Comparison of ENCODE assay signal across 33 mouse cellular contexts in genomic region chr14:99265791-99266190, GRCm38 (mm10). TPM values are rescaled to one million over a fixed set of nuclear protein-coding genes. Genes with fewer than 3 reads are reported as not detected.
DNase-seq lines count a peak whose midpoint lies in the region; ATAC-seq and TF ChIP-seq lines count a peak whose summit lies in the region.
"Had no signal": no experiment of that assay in that cellular context is flagged by ENCODE, and none has a peak within 500 bp of the region (broad histone marks: within the 10 kb centered on the region; RNA-seq: fewer than 3 reads in every experiment).

No protein-coding gene starts in this region.

- ATAC-seq in granulocyte monocyte progenitor cell, adult 5-6 weeks (replicated peaks; ENCODE audit: poor library complexity, severe bottlenecking): peak; percentile 85
- no peak for ATAC-seq in hindbrain, embryonic 13.5 days (ENCODE audit: low FRiP score)
- no peak for ATAC-seq in frontal cortex, adult (ENCODE audit: low TSS enrichment)
- ATAC-seq: forebrain, postnatal 0 days; hindbrain, embryonic 16.5 days; midbrain, embryonic 16.5 days; Patski had no signal

- H3K27ac ChIP-seq in hindbrain, embryonic 13.5 days: no peak overlapping the region
- H3K27ac ChIP-seq: embryonic facial prominence, embryonic 10.5 days; embryonic facial prominence, embryonic 15.5 days; forebrain, embryonic 12.5 days; heart, embryonic 13.5 days; hindbrain, embryonic 10.5 days; layer of hippocampus, adult 2 months; left cerebral cortex, adult 2 months; limb, embryonic 12.5 days; liver, embryonic 13.5 days; midbrain, embryonic 10.5 days; neural tube, embryonic 12.5 days had no signal

- no peak overlapping the region for H3K9ac ChIP-seq in hindbrain, embryonic 13.5 days
- H3K9ac ChIP-seq: embryonic facial prominence, embryonic 15.5 days; forebrain, embryonic 12.5 days; forebrain, postnatal 0 days; heart, embryonic 13.5 days; limb, embryonic 12.5 days; liver, embryonic 13.5 days; neural tube, embryonic 12.5 days had no signal

- no peaks in the 10 kb centered on the region for H3K36me3 ChIP-seq in E14TG2a.4 (ENCODE audit: insufficient read depth, low read length)
- no peaks in the 10 kb centered on the region for H3K36me3 ChIP-seq in megakaryocyte, embryonic 14.5 days (replicated peaks; ENCODE audit: low read length)
- H3K36me3 ChIP-seq in hindbrain, embryonic 13.5 days: no peaks in the 10 kb centered on the region
- H3K36me3 ChIP-seq: embryonic facial prominence, embryonic 10.5 days; embryonic facial prominence, embryonic 15.5 days; forebrain, embryonic 12.5 days; heart, embryonic 13.5 days; hindbrain, embryonic 10.5 days; limb, embryonic 12.5 days; liver, embryonic 13.5 days; midbrain, embryonic 10.5 days; neural tube, embryonic 12.5 days had no signal

- 0 out of 2 replicates have a peak overlapping the region, but pooled peaks have one; percentile 3 for H3K4me3 ChIP-seq in E14TG2a.4 (replicated peaks; ENCODE audit: low read length)
- peak overlapping the region; percentile 33 for H3K4me3 ChIP-seq in megakaryocyte, embryonic 14.5 days (replicated peaks)
- H3K4me3 ChIP-seq in hindbrain, embryonic 13.5 days: no peak overlapping the region
- H3K4me3 ChIP-seq: embryonic facial prominence, embryonic 10.5 days; embryonic facial prominence, embryonic 15.5 days; forebrain, embryonic 12.5 days; heart, embryonic 13.5 days; hindbrain, embryonic 10.5 days; layer of hippocampus, adult 2 months; left cerebral cortex, adult 2 months; limb, embryonic 12.5 days; liver, embryonic 13.5 days; midbrain, embryonic 10.5 days; neural tube, embryonic 12.5 days had no signal

- WGBS in hindbrain, embryonic 13.5 days: 96% methylated on average over 14 of the region's 14 CpGs

- 0 out of 2 replicates have a peak, but pooled peaks cover 4% of the 10 kb centered on the region for H3K27me3 ChIP-seq in E14TG2a.4 (ENCODE audit: insufficient read depth, low read length)
- no peaks in the 10 kb centered on the region for H3K27me3 ChIP-seq in megakaryocyte, embryonic 14.5 days (replicated peaks)
- H3K27me3 ChIP-seq in hindbrain, embryonic 13.5 days: no peaks in the 10 kb centered on the region
- H3K27me3 ChIP-seq: CH12.LX; embryonic facial prominence, embryonic 15.5 days; forebrain, embryonic 12.5 days; heart, embryonic 13.5 days; limb, embryonic 12.5 days; liver, embryonic 13.5 days; neural tube, embryonic 12.5 days; Patski had no signal

- TF ChIP-seq CTCF in E14TG2a.4 (conservative IDR thresholded peaks at IDR 0.05; ENCODE audit: low read length): no peak

- peak; percentile 91 for DNase-seq in 416B (ENCODE audit: low read depth)
- no peak for DNase-seq in cerebellum, adult 8-10 months
- DNase-seq: adrenal gland, postnatal 14 days; cerebellum, adult 18-20 months; cerebellum, postnatal 14 days; forebrain, postnatal 0 days; gastrocnemius, postnatal 25 days; heart, adult 18-20 months; heart, postnatal 10 days; kidney, adult 2 months; kidney, postnatal 36 days; liver, embryonic 13.5 days; lung, postnatal 4 days; thymus, postnatal 14 days had no signal

- peaks cover 78% of the 10 kb centered on the region for H3K4me1 ChIP-seq in E14TG2a.4 (replicated peaks; ENCODE audit: low read depth, low read length)
- H3K4me1 ChIP-seq in megakaryocyte, embryonic 14.5 days: peaks cover 10% of the 10 kb centered on the region; the same call in 1 of the 2 replicates
- H3K4me1 ChIP-seq in hindbrain, embryonic 13.5 days (replicated peaks): no peaks in the 10 kb centered on the region
- H3K4me1 ChIP-seq: embryonic facial prominence, embryonic 10.5 days; embryonic facial prominence, embryonic 15.5 days; forebrain, embryonic 12.5 days; hindbrain, embryonic 10.5 days; limb, embryonic 12.5 days; midbrain, embryonic 10.5 days; neural tube, embryonic 12.5 days had no signal

- no peak overlapping the region for H3K4me2 ChIP-seq in hindbrain, embryonic 13.5 days
- H3K4me2 ChIP-seq: embryonic facial prominence, embryonic 15.5 days; forebrain, embryonic 12.5 days; heart, embryonic 13.5 days; limb, embryonic 12.5 days; liver, embryonic 13.5 days; neural tube, embryonic 12.5 days had no signal

- H3K9me3 ChIP-seq in E14TG2a.4 (ENCODE audit: low read length): no peaks in the 10 kb centered on the region
- no peaks in the 10 kb centered on the region for H3K9me3 ChIP-seq in megakaryocyte, embryonic 14.5 days
- H3K9me3 ChIP-seq in hindbrain, embryonic 13.5 days: no peaks in the 10 kb centered on the region
- H3K9me3 ChIP-seq: embryonic facial prominence, embryonic 10.5 days; embryonic facial prominence, embryonic 15.5 days; forebrain, embryonic 12.5 days; heart, embryonic 13.5 days; hindbrain, embryonic 10.5 days; limb, embryonic 12.5 days; liver, embryonic 13.5 days; midbrain, embryonic 10.5 days; neural tube, embryonic 12.5 days had no signal

RNA-seq across cellular contexts. Expression of gene Klf5, which starts 32.7 kb away (rescaled TPM):
- 0.41 and 2.0 TPM in 2 replicates for total RNA-seq in granulocyte monocyte progenitor cell, adult 5-6 weeks (2014; fragmentation: Nextera tagmentation)
- total RNA-seq in granulocyte monocyte progenitor cell, adult 5-6 weeks (2017): 0.77 and 1.5 TPM in 2 replicates
- 1.8 and 3.6 TPM in 2 replicates for polyA plus RNA-seq in megakaryocyte, embryonic 14.5 days (2012; ENCODE audit: insufficient read depth, low replicate concordance)
- 2.7 and 3.2 TPM in 2 replicates for polyA plus RNA-seq in hindbrain, embryonic 13.5 days (2015; fragmentation: Nextera tagmentation; extraction: Ambion mirVana)
